Comparison of ENCODE assay signal across 1 mouse cellular context in the genomic region with DNA sequence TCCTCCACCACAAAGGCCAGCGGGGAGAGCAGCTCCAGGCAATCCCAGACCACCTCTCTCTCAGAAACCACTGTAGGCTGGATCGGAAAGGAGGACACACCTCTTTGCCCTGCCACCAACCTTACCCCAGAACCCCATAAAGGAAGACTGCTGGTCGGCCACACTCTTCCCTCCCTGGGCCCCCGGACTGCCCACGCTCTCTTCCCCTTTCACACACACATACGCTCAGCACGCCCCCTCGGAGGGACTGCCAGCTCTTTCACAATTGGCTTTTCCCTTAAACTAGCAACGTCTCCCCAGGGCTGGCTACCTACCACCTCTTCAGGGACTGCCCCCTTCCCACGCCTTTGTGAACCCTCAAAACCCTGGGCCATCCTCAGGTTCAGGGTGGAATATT.
TF ChIP-seq lines count a peak whose summit lies in the region.

No protein-coding gene starts in this region.

TF ChIP-seq in CH12.LX, 34 proteins besides CTCF, POLR2A, EP300 and RAD21 (continued from another document):
- TF ChIP-seq JUN (IDR thresholded peaks at IDR 0.05; ENCODE audit: insufficient read depth, low read depth, low read length) (no peak), ZC3H11A (IDR thresholded peaks at IDR 0.05; ENCODE audit: low read depth, low read length) (no peak)
